Mouse (Mus musculus): ENCODE measurements around the gene Obox1.
"Not testable (repeated sequence)": the region's sequence is repeated elsewhere in the genome, so short reads cannot be mapped to it uniquely, and the experiment has no call there.

Gene Obox1

GRCm38 (mm10) chr7:15388421-15388998 is at the start of gene Obox1, which contains the start of gene Obox2:
Gene Obox1 (plus strand): TSS chr7:15388948.
Gene Obox2 (plus strand): TSS chr7:15388721.
- H3K4me1 ChIP-seq (replicated peaks; ENCODE audit: low read depth, low read length); H3K4me3 ChIP-seq (replicated peaks; ENCODE audit: low read length); H3K27me3 ChIP-seq (ENCODE audit: insufficient read depth, low read length); H3K36me3 ChIP-seq (ENCODE audit: insufficient read depth, low read length); H3K9me3 ChIP-seq (ENCODE audit: low read length): not testable (repeated sequence)

- H3K9me3 ChIP-seq (ENCODE audit: low read length), result peaks cover 11% of the 10 kb centered on the region; the same call in 1 of the 2 replicates
- H3K4me1 ChIP-seq (replicated peaks; ENCODE audit: low read depth, low read length), result not testable (repeated sequence)
Measured at GRCm38 (mm10) chr7:15399147-15399874, 10.6 kb downstream of the Obox1 start.

GRCm38 (mm10) chr7:15406816-15407215 is 18.1 kb downstream of the Obox1 start:
- not testable (repeated sequence) for H3K4me1 ChIP-seq (replicated peaks; ENCODE audit: low read depth, low read length); H3K9me3 ChIP-seq (ENCODE audit: low read length); H3K4me3 ChIP-seq (replicated peaks; ENCODE audit: low read length); H3K27me3 ChIP-seq (ENCODE audit: insufficient read depth, low read length); H3K36me3 ChIP-seq (ENCODE audit: insufficient read depth, low read length)

More at GRCm38 (mm10) chr7:15399147-15399874, 10.6 kb downstream of the Obox1 start:
- not testable (repeated sequence) for H3K27me3 ChIP-seq (ENCODE audit: insufficient read depth, low read length); H3K4me3 ChIP-seq (replicated peaks; ENCODE audit: low read length); H3K36me3 ChIP-seq (ENCODE audit: insufficient read depth, low read length)

GRCm38 (mm10) chr7:15418046-15418445 is 29.3 kb downstream of the Obox1 start:
- H3K36me3 ChIP-seq (ENCODE audit: insufficient read depth, low read length); H3K9me3 ChIP-seq (ENCODE audit: low read length); H3K4me1 ChIP-seq (replicated peaks; ENCODE audit: low read depth, low read length); H3K27me3 ChIP-seq (ENCODE audit: insufficient read depth, low read length); H3K4me3 ChIP-seq (replicated peaks; ENCODE audit: low read length): not testable (repeated sequence)

- H3K27me3 ChIP-seq (ENCODE audit: insufficient read depth, low read length); H3K4me1 ChIP-seq (replicated peaks; ENCODE audit: low read depth, low read length); H3K9me3 ChIP-seq (ENCODE audit: low read length); H3K36me3 ChIP-seq (ENCODE audit: insufficient read depth, low read length); H3K4me3 ChIP-seq (replicated peaks; ENCODE audit: low read length): not testable (repeated sequence)
Measured at GRCm38 (mm10) chr7:15425537-15425936, 36.8 kb downstream of the Obox1 start.

GRCm38 (mm10) chr7:15509411-15509810 is 120.7 kb downstream of the Obox1 start:
- not testable (repeated sequence) for H3K4me3 ChIP-seq (replicated peaks; ENCODE audit: low read length); H3K9me3 ChIP-seq (ENCODE audit: low read length); H3K4me1 ChIP-seq (replicated peaks; ENCODE audit: low read depth, low read length); H3K36me3 ChIP-seq (ENCODE audit: insufficient read depth, low read length); H3K27me3 ChIP-seq (ENCODE audit: insufficient read depth, low read length)
